Mouse (Mus musculus): ENCODE data around the gene Slc39a5. TPM values are rescaled to one million over a fixed set of nuclear protein-coding genes. Genes with fewer than 3 reads are reported as not detected.

Slc39a5 gene
- polyA plus RNA-seq, 1 experiment from 2014 or later, result 0.76 TPM

GRCm38 (mm10) chr10:128377940-128378448, 23.0 kb downstream of the Slc39a5 start:
- no peak for TF ChIP-seq CTCF (IDR thresholded peaks at IDR 0.05; ENCODE audit: low read depth)
- no peak for TF ChIP-seq EP300 (optimal IDR thresholded peaks at IDR 0.05)

GRCm38 (mm10) chr10:128377222-128377939, 23.6 kb downstream of the Slc39a5 start:
- ATAC-seq (ENCODE audit: low FRiP score, low TSS enrichment) (peak; percentile 75), DNase-seq (ENCODE audit: low spot score) (no peak)
- Histone ChIP-seq H3K9me3 (ENCODE audit: control insufficient read depth, low read length) (no peaks in the 10 kb centered on the region), H3K27ac (replicated peaks) (peak overlapping the region; percentile 93), H3K27me3 (ENCODE audit: control insufficient read depth, insufficient read depth, low read length) (no peaks in the 10 kb centered on the region), H3K9ac (ENCODE audit: low read length) (peak overlapping the region; percentile 96), H3K36me3 (ENCODE audit: control insufficient read depth, insufficient read depth, low read length) (peaks cover 11% of the 10 kb centered on the region), H3K4me1 (replicated peaks; ENCODE audit: control insufficient read depth, insufficient read depth) (peaks cover 3% of the 10 kb centered on the region; the same call in 1 of the 2 replicates), H3K4me2 (replicated peaks; ENCODE audit: low read depth) (peak overlapping the region; percentile 82), H3K4me3 (ENCODE audit: low read depth, low read length) (peak overlapping the region; percentile 90)
- under 1% methylated on average over 36 of the region's 47 CpGs for WGBS
- TF ChIP-seq CTCF (IDR thresholded peaks at IDR 0.05; ENCODE audit: low read depth) (peak; percentile 20; the same call in 1 of the 2 replicates), EP300 (optimal IDR thresholded peaks at IDR 0.05) (no peak)

More at GRCm38 (mm10) chr10:128377940-128378448, 23.0 kb downstream of the Slc39a5 start:
- Histone ChIP-seq H3K4me2 (replicated peaks; ENCODE audit: low read depth) (peak overlapping the region; percentile 82), H3K27me3 (ENCODE audit: control insufficient read depth, insufficient read depth, low read length) (no peaks in the 10 kb centered on the region), H3K4me1 (replicated peaks; ENCODE audit: control insufficient read depth, insufficient read depth) (peaks cover 3% of the 10 kb centered on the region; the same call in 1 of the 2 replicates), H3K9ac (ENCODE audit: low read length) (peak overlapping the region; percentile 96), H3K9me3 (ENCODE audit: control insufficient read depth, low read length) (no peaks in the 10 kb centered on the region), H3K36me3 (ENCODE audit: control insufficient read depth, insufficient read depth, low read length) (peaks cover 17% of the 10 kb centered on the region), H3K27ac (replicated peaks) (peak overlapping the region; percentile 93), H3K4me3 (ENCODE audit: low read depth, low read length) (peak overlapping the region; percentile 90)
- ATAC-seq (ENCODE audit: low FRiP score, low TSS enrichment) (no peak), DNase-seq (ENCODE audit: low spot score) (no peak)
- WGBS, result 46% methylated on average over 14 of the region's 14 CpGs

DNA sequence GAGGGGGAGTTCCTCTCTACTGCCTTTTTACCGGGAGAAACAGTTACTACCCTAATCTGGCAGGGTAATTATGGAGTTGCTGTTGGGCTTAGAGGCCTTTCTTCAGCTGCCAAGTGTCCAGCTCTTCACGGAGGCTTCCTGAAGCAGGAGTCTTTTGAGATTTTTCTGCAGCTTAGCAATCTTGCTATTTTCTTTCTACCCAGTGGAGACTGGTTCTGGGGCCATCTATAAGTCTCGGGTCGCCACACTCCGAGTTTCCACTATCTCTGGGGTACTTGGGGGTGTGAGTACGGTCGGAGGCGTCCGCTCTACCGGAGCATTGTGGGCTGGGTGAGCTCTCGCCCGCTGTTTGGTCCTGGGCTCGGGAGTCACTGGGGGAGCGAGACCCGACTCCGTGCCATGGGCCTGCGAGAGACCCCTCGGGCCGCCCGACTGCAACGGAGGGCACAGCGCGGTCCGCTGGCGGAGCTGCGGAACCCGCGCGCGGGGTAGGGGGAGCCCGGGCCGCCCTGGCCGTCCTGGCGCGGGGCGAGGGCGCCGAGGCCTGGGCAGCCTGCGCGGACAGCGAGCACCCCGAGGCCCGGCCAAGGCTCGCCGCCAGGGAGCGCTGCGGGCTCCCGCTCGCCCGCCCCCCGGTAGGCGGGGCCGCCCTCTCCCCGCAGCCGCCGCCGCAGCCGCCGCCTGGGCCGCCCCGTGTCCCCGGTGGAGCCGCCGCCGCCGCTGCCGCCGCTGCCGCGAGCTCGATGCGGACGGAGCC, 24.4 kb downstream of the Slc39a5 start, which contains the start of gene Ankrd52:
TSS of gene Ankrd52 (plus strand) at position 661 of the 757 bp plus-strand sequence.
- peak within 1 kb of the TSS; percentile 93 for H3K27ac ChIP-seq (replicated peaks)
- no peaks in the 10 kb centered on the region for H3K27me3 ChIP-seq (ENCODE audit: control insufficient read depth, insufficient read depth, low read length)
- peak within 1 kb of the TSS; percentile 96 for H3K9ac ChIP-seq (ENCODE audit: low read length)
- H3K4me3 ChIP-seq (ENCODE audit: low read depth, low read length), result peak within 1 kb of the TSS; percentile 90
- peaks cover 8% of the 10 kb centered on the region for H3K36me3 ChIP-seq (ENCODE audit: control insufficient read depth, insufficient read depth, low read length)
- no peaks in the 10 kb centered on the region for H3K9me3 ChIP-seq (ENCODE audit: control insufficient read depth, low read length)
- DNase-seq (ENCODE audit: low spot score), result peak; percentile 90
- ATAC-seq (ENCODE audit: low FRiP score, low TSS enrichment), result peak; percentile 93
- peaks cover 3% of the 10 kb centered on the region; the same call in 1 of the 2 replicates for H3K4me1 ChIP-seq (replicated peaks; ENCODE audit: control insufficient read depth, insufficient read depth)
- 0% methylated on average over 41 of the region's 73 CpGs for WGBS
- peak; percentile 63 for TF ChIP-seq CTCF (IDR thresholded peaks at IDR 0.05; ENCODE audit: low read depth)
- TF ChIP-seq EP300 (optimal IDR thresholded peaks at IDR 0.05), result no peak
- peak within 1 kb of the TSS; percentile 82 for H3K4me2 ChIP-seq (replicated peaks; ENCODE audit: low read depth)

- Histone ChIP-seq H3K36me3 (ENCODE audit: control insufficient read depth, insufficient read depth, low read length) (peaks cover 6% of the 10 kb centered on the region; the same call in 1 of the 2 replicates), H3K9ac (ENCODE audit: low read length) (peak overlapping the region; percentile 96; the same call in 1 of the 2 replicates), H3K27ac (replicated peaks) (peak overlapping the region; percentile 93), H3K27me3 (ENCODE audit: control insufficient read depth, insufficient read depth, low read length) (no peaks in the 10 kb centered on the region), H3K4me3 (ENCODE audit: low read depth, low read length) (peak overlapping the region; percentile 90), H3K4me2 (replicated peaks; ENCODE audit: low read depth) (peak overlapping the region; percentile 82), H3K9me3 (ENCODE audit: control insufficient read depth, low read length) (no peaks in the 10 kb centered on the region), H3K4me1 (replicated peaks; ENCODE audit: control insufficient read depth, insufficient read depth) (peaks cover 3% of the 10 kb centered on the region; the same call in 1 of the 2 replicates)
- WGBS, result 45% methylated on average over 4 of the region's 4 CpGs
- no peak for ATAC-seq (ENCODE audit: low FRiP score, low TSS enrichment)
- TF ChIP-seq EP300 (optimal IDR thresholded peaks at IDR 0.05) (no peak), CTCF (IDR thresholded peaks at IDR 0.05; ENCODE audit: low read depth) (no peak)
- DNase-seq (ENCODE audit: low spot score), result no peak
Measured at GRCm38 (mm10) chr10:128376099-128376454, 25.0 kb downstream of the Slc39a5 start.

DNA sequence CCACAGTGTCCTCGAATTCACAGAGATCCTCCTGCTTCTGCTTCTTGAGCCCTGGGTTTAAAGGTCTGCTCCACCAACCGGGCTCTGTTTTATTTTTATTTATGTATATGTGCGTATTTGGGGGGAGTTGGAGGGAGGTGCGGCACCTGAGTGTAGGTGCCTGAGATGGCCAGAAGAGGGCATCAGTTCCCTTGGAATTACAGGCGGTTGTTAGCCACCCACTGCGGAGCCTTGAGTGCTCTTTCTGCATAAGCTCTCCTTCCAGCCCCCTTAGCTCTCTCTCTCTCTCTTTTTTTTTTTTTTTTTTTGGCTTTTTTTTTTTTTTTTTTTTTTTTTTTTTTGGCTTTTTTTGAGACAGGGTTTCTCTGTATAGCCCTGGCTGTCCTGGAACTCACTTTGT, 26.6 kb downstream of the Slc39a5 start:
- no peak overlapping the region for H3K27ac ChIP-seq (replicated peaks)
- H3K4me3 ChIP-seq (ENCODE audit: low read depth, low read length), result no peak overlapping the region
- H3K27me3 ChIP-seq (ENCODE audit: control insufficient read depth, insufficient read depth, low read length), result no peaks in the 10 kb centered on the region
- DNase-seq (ENCODE audit: low spot score) (no peak), ATAC-seq (ENCODE audit: low FRiP score, low TSS enrichment) (no peak)
- TF ChIP-seq EP300 (optimal IDR thresholded peaks at IDR 0.05) (no peak), CTCF (IDR thresholded peaks at IDR 0.05; ENCODE audit: low read depth) (peak; percentile 44)
- H3K9me3 ChIP-seq (ENCODE audit: control insufficient read depth, low read length), result no peaks in the 10 kb centered on the region
- H3K4me1 ChIP-seq (replicated peaks; ENCODE audit: control insufficient read depth, insufficient read depth), result peaks cover 3% of the 10 kb centered on the region; the same call in 1 of the 2 replicates
- peaks cover 3% of the 10 kb centered on the region; the same call in 1 of the 2 replicates for H3K36me3 ChIP-seq (ENCODE audit: control insufficient read depth, insufficient read depth, low read length)
- no peak overlapping the region for H3K9ac ChIP-seq (ENCODE audit: low read length)
- H3K4me2 ChIP-seq (replicated peaks; ENCODE audit: low read depth), result no peak overlapping the region
- 82% methylated on average over 6 of the region's 6 CpGs for WGBS
